Mouse (Mus musculus): ENCODE results near the gene Il22ra1. TPM values are rescaled to one million over a fixed set of nuclear protein-coding genes. Genes with fewer than 3 reads are reported as not detected.

Il22ra1 gene
- polyA plus RNA-seq, 1 experiment from 2014 or later: not detected

DNA sequence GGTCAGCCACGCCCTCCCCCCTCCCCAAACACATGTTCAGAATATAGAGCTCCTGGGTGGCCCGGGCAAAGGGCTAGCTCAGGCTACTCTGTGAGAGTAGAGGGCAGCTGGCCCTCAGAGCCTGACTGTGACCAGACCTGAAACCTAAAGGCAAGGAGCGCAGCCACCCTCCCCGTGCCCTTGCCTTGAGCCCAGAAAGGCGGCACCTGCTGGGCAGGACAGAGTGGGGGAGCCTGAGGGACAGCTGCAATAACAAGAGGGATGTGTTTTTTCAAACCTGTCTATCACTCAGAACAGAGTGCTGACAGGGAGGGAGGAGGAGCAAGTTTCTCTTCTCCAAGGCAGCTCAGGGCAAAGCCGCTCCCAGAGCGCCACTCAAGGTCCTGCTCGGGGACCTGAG, 46.5 kb downstream of the Il22ra1 start:
- H3K36me3 ChIP-seq: no peaks in the 10 kb centered on the region
- 64% methylated on average over 8 of the region's 8 CpGs for WGBS
- H3K9me3 ChIP-seq: no peaks in the 10 kb centered on the region
- H3K9ac ChIP-seq (replicated peaks): no peak overlapping the region
- H3K27ac ChIP-seq: no peak overlapping the region
- no peak for ATAC-seq
- H3K4me1 ChIP-seq (replicated peaks): no peaks in the 10 kb centered on the region
- no peak overlapping the region for H3K4me2 ChIP-seq (replicated peaks)
- H3K27me3 ChIP-seq: no peaks in the 10 kb centered on the region
- no peak overlapping the region for H3K4me3 ChIP-seq (replicated peaks)

DNA sequence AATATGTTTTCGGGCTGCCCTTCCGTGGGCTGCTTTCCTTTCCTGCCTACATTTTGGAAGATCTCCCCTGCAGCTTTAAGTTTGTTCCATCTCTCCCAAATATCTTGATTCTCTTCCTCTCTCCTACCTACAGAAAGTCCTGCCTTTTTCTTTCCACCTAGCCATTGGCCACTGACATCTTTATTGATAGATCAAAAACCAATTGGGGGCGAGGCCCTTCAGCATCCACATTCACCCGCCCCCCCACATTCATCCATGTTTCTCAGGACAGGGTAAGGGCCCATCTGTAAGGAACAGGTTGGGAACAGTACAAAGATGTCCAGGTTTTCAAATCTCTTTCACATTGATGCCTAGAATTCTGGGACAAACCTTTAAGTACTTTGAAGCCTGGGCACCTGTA, 48.9 kb downstream of the Il22ra1 start:
- WGBS: 85% methylated on average over 4 of the region's 4 CpGs
- H3K27me3 ChIP-seq: no peaks in the 10 kb centered on the region
- no peak overlapping the region for H3K4me3 ChIP-seq (replicated peaks)
- no peaks in the 10 kb centered on the region for H3K36me3 ChIP-seq
- H3K9me3 ChIP-seq: no peaks in the 10 kb centered on the region
- no peak for ATAC-seq
- H3K9ac ChIP-seq (replicated peaks): no peak overlapping the region
- H3K4me2 ChIP-seq (replicated peaks): no peak overlapping the region
- no peak overlapping the region for H3K27ac ChIP-seq
- no peaks in the 10 kb centered on the region for H3K4me1 ChIP-seq (replicated peaks)

DNA sequence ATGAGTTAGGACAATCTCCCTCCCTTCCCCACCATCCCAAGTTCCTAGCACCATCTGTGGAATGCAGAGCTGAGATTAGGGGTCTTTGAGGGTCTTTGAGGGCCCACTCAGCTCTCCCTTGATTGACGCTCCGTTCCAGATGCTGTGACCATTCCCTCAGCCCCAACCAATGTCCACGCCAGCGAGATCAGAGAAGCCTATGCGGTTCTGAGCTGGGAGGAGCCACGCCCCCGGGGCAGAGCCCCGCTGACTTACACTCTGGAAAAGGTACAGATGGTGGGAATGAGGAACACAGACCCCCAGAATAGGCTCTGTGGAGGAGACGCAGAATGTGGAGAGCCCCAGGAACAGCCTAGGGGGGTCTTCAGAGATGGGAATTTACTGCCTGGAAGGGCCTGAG, 51.7 kb downstream of the Il22ra1 start:
- WGBS: 76% methylated on average over 9 of the region's 9 CpGs
- Histone ChIP-seq H3K4me1 (replicated peaks) (no peaks in the 10 kb centered on the region), H3K27ac (no peak overlapping the region), H3K9ac (replicated peaks) (no peak overlapping the region), H3K27me3 (no peaks in the 10 kb centered on the region), H3K9me3 (no peaks in the 10 kb centered on the region), H3K4me2 (replicated peaks) (no peak overlapping the region), H3K36me3 (no peaks in the 10 kb centered on the region), H3K4me3 (replicated peaks) (no peak overlapping the region)
- no peak for ATAC-seq

DNA sequence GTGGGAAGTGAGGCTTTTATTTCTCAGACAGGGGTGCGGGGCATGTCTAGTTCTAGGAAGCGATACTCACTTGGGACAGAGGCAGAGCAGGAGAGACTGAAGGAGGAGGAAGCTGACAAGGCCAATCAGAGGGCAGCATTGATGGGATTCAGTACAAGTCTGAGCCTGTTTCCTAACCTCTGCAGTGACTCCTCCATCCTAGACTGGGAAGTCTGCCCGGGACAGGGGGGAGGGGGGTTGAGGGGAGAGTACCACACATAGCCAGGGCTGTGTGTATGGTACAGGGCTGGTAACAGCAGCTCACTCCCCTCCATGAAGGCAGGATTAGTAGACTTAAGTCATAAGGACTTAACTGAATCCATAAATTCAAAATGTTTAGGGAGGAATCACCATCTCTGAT, 52.3 kb downstream of the Il22ra1 start:
- whole genome bisulfite sequencing: 80% methylated on average over 3 of the region's 3 CpGs
- H3K4me2 ChIP-seq (replicated peaks): no peak overlapping the region
- H3K36me3 ChIP-seq: no peaks in the 10 kb centered on the region
- H3K27ac ChIP-seq: no peak overlapping the region
- H3K9me3 ChIP-seq: no peaks in the 10 kb centered on the region
- no peak for ATAC-seq
- H3K9ac ChIP-seq (replicated peaks): no peak overlapping the region
- no peak overlapping the region for H3K4me3 ChIP-seq (replicated peaks)
- no peaks in the 10 kb centered on the region for H3K4me1 ChIP-seq (replicated peaks)
- H3K27me3 ChIP-seq: no peaks in the 10 kb centered on the region

DNA sequence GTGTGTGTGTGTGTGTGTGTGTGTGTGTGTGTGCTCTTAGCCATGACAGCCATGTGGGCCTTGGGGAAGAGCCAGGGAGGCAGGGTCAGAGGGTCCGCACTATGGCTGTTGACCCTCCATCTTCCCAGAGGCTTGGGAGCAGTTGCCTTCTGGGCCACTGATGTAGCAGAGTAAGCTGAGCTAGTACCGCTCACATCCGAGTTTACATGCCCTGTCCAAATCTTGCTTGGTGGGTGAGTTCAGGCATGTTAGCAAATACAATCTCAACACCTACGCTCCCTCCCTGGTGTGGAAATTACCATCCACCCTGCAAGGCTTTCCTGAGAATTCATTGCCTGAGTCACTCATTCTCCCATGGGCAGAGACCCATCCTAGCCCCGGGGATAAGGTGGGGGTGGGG, 53.3 kb downstream of the Il22ra1 start:
- Histone ChIP-seq H3K4me2 (replicated peaks) (no peak overlapping the region), H3K4me1 (replicated peaks) (no peaks in the 10 kb centered on the region), H3K27me3 (no peaks in the 10 kb centered on the region), H3K4me3 (replicated peaks) (no peak overlapping the region), H3K9me3 (no peaks in the 10 kb centered on the region), H3K36me3 (no peaks in the 10 kb centered on the region), H3K27ac (no peak overlapping the region), H3K9ac (replicated peaks) (no peak overlapping the region)
- ATAC-seq: no peak
- WGBS: 88% methylated on average over 5 of the region's 5 CpGs

DNA sequence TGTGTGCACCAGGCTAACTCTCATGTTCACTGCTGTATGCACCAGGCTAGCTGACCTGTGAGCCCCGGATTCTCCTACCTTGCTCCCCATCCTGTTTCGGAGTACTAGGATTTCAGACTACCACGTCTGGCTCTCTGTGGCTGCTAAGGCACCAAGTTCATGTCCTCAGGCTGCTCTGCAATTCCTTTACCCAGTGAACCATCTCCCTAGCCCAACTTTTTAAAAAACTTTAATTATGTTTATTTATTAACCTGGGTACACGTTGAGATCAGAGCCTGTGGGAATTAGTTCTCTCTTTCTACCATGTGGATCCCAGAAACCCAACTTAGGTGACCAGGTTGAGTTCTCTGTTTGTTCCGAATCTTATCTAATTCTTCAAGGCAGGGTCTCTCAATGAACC, 58.6 kb downstream of the Il22ra1 start:
- H3K4me3 ChIP-seq (replicated peaks): no peak overlapping the region

DNA sequence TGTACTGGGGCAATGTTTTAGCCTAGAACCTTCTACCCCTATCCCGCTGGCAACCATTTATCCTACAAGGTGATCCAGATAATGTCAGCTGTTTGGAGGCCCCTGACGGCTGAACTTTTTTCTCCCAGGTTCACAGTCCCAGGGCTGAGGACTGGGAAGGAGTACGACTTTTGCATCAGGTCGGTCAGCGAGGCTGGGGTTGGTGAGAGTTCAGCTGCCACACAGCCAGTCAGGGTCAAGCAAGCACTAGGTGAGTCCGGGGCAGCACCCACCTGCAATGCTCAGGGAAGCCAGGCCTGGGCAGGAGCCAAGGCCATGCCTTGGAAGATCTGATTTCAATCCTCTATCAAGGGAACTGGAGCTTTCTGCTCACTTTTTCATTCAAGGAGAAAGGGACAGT, 59.3 kb downstream of the Il22ra1 start:
- Histone ChIP-seq H3K36me3 (no peaks in the 10 kb centered on the region), H3K4me2 (replicated peaks) (no peak overlapping the region), H3K27ac (no peak overlapping the region), H3K4me1 (replicated peaks) (no peaks in the 10 kb centered on the region), H3K4me3 (replicated peaks) (no peak overlapping the region), H3K27me3 (no peaks in the 10 kb centered on the region), H3K9me3 (no peaks in the 10 kb centered on the region), H3K9ac (replicated peaks) (no peak overlapping the region)
- no peak for ATAC-seq
- 85% methylated on average over 6 of the region's 6 CpGs for whole genome bisulfite sequencing

More for the DNA sequence above, 58.6 kb downstream of the Il22ra1 start:
- H3K9me3 ChIP-seq: no peaks in the 10 kb centered on the region
- WGBS: 86% methylated on average over 5 of the region's 5 CpGs
- H3K4me2 ChIP-seq (replicated peaks): no peak overlapping the region
- no peaks in the 10 kb centered on the region for H3K27me3 ChIP-seq
- H3K9ac ChIP-seq (replicated peaks): no peak overlapping the region
- ATAC-seq: no peak
- no peaks in the 10 kb centered on the region for H3K4me1 ChIP-seq (replicated peaks)
- H3K27ac ChIP-seq: no peak overlapping the region
- H3K36me3 ChIP-seq: no peaks in the 10 kb centered on the region

DNA sequence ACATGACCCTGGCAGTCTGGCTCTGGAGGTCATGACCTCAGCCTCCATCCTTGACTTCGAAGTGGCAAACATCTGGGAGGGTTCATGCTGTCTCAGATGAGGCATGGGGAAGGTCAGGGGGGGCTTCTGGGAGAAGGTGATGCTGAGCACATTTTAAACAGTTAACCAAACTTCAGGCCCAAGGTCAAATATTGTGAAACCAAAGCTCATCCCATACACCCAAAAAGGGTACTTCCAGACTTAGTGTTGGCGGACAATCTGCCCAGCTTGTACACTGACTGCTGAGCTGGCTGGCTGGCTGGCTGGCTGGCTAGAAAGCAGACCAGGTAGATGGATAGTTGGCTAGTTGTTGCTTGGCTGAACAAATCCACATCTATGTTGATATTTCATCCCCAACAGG, 61.2 kb downstream of the Il22ra1 start:
- peaks cover 4% of the 10 kb centered on the region; the same call in 1 of the 2 replicates for H3K9me3 ChIP-seq
- H3K27me3 ChIP-seq: no peaks in the 10 kb centered on the region
- H3K27ac ChIP-seq: no peak overlapping the region
- no peak overlapping the region for H3K4me2 ChIP-seq (replicated peaks)
- ATAC-seq: no peak
- H3K36me3 ChIP-seq: no peaks in the 10 kb centered on the region
- H3K4me1 ChIP-seq (replicated peaks): no peaks in the 10 kb centered on the region
- no peak overlapping the region for H3K4me3 ChIP-seq (replicated peaks)
- 79% methylated on average over 2 of the region's 2 CpGs for WGBS
- no peak overlapping the region for H3K9ac ChIP-seq (replicated peaks)

DNA sequence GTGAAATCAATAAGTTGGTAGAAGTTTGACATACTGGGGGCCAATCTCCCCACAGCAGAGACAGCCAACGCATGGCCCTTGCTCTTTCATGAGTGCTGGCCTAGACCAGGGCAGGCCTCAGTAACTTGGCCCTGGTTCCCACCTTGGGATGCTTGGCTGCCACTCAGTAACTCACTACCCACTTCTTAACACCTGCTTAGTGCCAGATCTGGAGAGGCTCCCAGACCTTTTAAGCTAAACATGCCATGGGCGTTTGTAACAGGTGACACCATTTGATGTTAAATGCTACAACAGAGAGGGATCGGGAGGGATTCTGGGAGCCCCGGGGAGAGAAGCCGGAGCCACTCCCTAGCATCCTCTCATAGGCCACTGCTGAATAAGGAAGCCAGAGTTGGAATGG, 64.8 kb downstream of the Il22ra1 start:
- 93% methylated on average over 5 of the region's 5 CpGs for WGBS
- ATAC-seq: no peak

DNA sequence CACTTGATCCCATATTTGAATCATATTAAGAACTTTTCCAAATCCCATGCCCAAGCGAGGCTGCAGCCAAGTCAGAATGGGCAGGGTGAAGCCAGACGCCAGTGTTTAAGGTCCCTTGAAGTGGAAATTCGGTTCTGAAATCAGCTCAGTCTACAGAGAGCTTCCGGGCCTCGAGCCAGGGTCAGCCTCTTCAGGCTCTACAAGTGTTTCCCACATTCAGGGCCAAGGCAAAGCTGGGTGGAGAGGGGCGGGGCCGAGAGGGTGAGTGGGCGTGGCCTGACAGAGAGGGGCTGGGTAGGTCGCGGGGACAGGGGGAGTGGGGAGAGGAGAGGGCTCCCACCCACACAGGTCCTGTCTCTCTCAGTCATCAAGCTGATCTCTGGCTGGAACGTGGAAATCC, 70.0 kb downstream of the Il22ra1 start:
- 32% methylated on average over 11 of the region's 11 CpGs for WGBS
- no peak for ATAC-seq

More for the DNA sequence above, 64.8 kb downstream of the Il22ra1 start:
- Histone ChIP-seq H3K4me1 (replicated peaks) (0 out of 2 replicates have a peak, but pooled peaks cover under 1% of the 10 kb centered on the region), H3K4me3 (replicated peaks) (no peak overlapping the region), H3K27ac (no peak overlapping the region), H3K36me3 (no peaks in the 10 kb centered on the region), H3K4me2 (replicated peaks) (no peak overlapping the region), H3K9ac (replicated peaks) (no peak overlapping the region), H3K27me3 (no peaks in the 10 kb centered on the region), H3K9me3 (peaks cover 4% of the 10 kb centered on the region; the same call in 1 of the 2 replicates)

DNA sequence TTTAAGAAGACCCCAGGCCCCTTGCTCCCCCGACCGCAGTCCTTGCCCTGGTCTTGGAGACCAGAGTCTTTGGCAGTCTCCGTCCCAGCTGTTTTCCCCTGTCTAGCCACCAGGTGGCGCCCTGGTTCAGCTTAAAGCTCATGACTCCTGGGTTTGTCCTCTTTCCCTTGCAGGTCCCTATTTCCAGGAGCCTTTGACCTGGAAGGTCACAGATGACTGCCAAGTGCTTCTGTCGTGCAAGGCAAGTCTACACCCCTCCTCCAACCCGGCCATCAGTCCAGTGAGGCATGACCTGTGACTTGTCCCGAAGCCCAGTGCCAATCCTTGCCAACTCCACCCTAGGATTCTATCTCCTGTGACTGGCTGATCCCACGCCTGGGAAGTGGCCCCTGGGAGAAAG, 73.6 kb downstream of the Il22ra1 start:
- no peak overlapping the region for H3K9ac ChIP-seq (replicated peaks)
- H3K27me3 ChIP-seq: no peaks in the 10 kb centered on the region
- no peaks in the 10 kb centered on the region for H3K36me3 ChIP-seq
- WGBS: 20% methylated on average over 8 of the region's 8 CpGs
- no peak overlapping the region for H3K27ac ChIP-seq
- H3K4me2 ChIP-seq (replicated peaks): no peak overlapping the region
- H3K4me1 ChIP-seq (replicated peaks): peaks cover 8% of the 10 kb centered on the region; the same call in 1 of the 2 replicates
- no peak overlapping the region for H3K4me3 ChIP-seq (replicated peaks)
- ATAC-seq: peak; percentile 50; the same call in 1 of the 2 replicates
- H3K9me3 ChIP-seq: no peaks in the 10 kb centered on the region

More for the DNA sequence above, 70.0 kb downstream of the Il22ra1 start:
- Histone ChIP-seq H3K27me3 (no peaks in the 10 kb centered on the region), H3K36me3 (no peaks in the 10 kb centered on the region), H3K9ac (replicated peaks) (no peak overlapping the region), H3K4me1 (replicated peaks) (peaks cover 8% of the 10 kb centered on the region; the same call in 1 of the 2 replicates), H3K4me3 (replicated peaks) (no peak overlapping the region), H3K27ac (no peak overlapping the region), H3K4me2 (replicated peaks) (0 out of 2 replicates have a peak overlapping the region, but pooled peaks have one; percentile 5), H3K9me3 (no peaks in the 10 kb centered on the region)

All from midbrain, embryonic 13.5 days (tissue).